Mouse (Mus musculus): ENCODE data around the gene B4galt2. TPM values are rescaled to one million over a fixed set of nuclear protein-coding genes. Genes with fewer than 3 reads are reported as not detected.

B4galt2 gene
- polyA plus RNA-seq, 1 experiment = 6.5 TPM

GRCm38 (mm10) chr4:117850871-117851270, 32.4 kb downstream of the B4galt2 start:
- TF ChIP-seq CTCF (IDR thresholded peaks at IDR 0.05; ENCODE audit: extremely low read depth, insufficient read depth, insufficient read length, insufficient replicate concordance) (no peak), POLR2A (IDR thresholded peaks at IDR 0.05; ENCODE audit: low read depth, low read length) (no peak)
- Histone ChIP-seq H3K27me3 (ENCODE audit: control insufficient read depth, insufficient read depth, low read length) (no peaks in the 10 kb centered on the region), H3K27ac (ENCODE audit: insufficient read depth, low read length) (no peak overlapping the region), H3K4me1 (ENCODE audit: control insufficient read depth, insufficient read depth, insufficient read length) (no peaks in the 10 kb centered on the region), H3K36me3 (ENCODE audit: control insufficient read depth, insufficient read depth, low read length) (no peaks in the 10 kb centered on the region), H3K4me3 (ENCODE audit: extremely low read depth, insufficient read depth, insufficient read length) (no peak overlapping the region)
- 88% methylated on average over 7 of the region's 7 CpGs for WGBS
- DNase-seq (ENCODE audit: low read depth in 1 of 2, low spot score in 2 of 2) = no peak

- no peak for DNase-seq (ENCODE audit: low read depth in 1 of 2, low spot score in 2 of 2)
- Histone ChIP-seq H3K4me3 (ENCODE audit: extremely low read depth, insufficient read depth, insufficient read length) (no peak overlapping the region), H3K4me1 (ENCODE audit: control insufficient read depth, insufficient read depth, insufficient read length) (no peaks in the 10 kb centered on the region), H3K27ac (ENCODE audit: insufficient read depth, low read length) (no peak overlapping the region), H3K27me3 (ENCODE audit: control insufficient read depth, insufficient read depth, low read length) (no peaks in the 10 kb centered on the region), H3K36me3 (ENCODE audit: control insufficient read depth, insufficient read depth, low read length) (no peaks in the 10 kb centered on the region)
- TF ChIP-seq CTCF (IDR thresholded peaks at IDR 0.05; ENCODE audit: extremely low read depth, insufficient read depth, insufficient read length, insufficient replicate concordance) = no peak
- TF ChIP-seq POLR2A (IDR thresholded peaks at IDR 0.05; ENCODE audit: low read depth, low read length) = no peak
- 93% methylated on average over 7 of the region's 7 CpGs for WGBS
Measured at GRCm38 (mm10) chr4:117850176-117850575, 33.1 kb downstream of the B4galt2 start.

GRCm38 (mm10) chr4:117849506-117849905, 33.8 kb downstream of the B4galt2 start:
- WGBS = 92% methylated on average over 5 of the region's 5 CpGs
- H3K27me3 ChIP-seq (ENCODE audit: control insufficient read depth, insufficient read depth, low read length) = no peaks in the 10 kb centered on the region
- H3K4me3 ChIP-seq (ENCODE audit: extremely low read depth, insufficient read depth, insufficient read length) = no peak overlapping the region
- TF ChIP-seq POLR2A (IDR thresholded peaks at IDR 0.05; ENCODE audit: low read depth, low read length) = no peak
- TF ChIP-seq CTCF (IDR thresholded peaks at IDR 0.05; ENCODE audit: extremely low read depth, insufficient read depth, insufficient read length, insufficient replicate concordance) = no peak
- DNase-seq (ENCODE audit: low read depth in 1 of 2, low spot score in 2 of 2) = no peak
- no peak overlapping the region for H3K27ac ChIP-seq (ENCODE audit: insufficient read depth, low read length)
- H3K36me3 ChIP-seq (ENCODE audit: control insufficient read depth, insufficient read depth, low read length) = no peaks in the 10 kb centered on the region
- no peaks in the 10 kb centered on the region for H3K4me1 ChIP-seq (ENCODE audit: control insufficient read depth, insufficient read depth, insufficient read length)

- Histone ChIP-seq H3K4me3 (ENCODE audit: extremely low read depth, insufficient read depth, insufficient read length) (no peak overlapping the region), H3K27me3 (ENCODE audit: control insufficient read depth, insufficient read depth, low read length) (no peaks in the 10 kb centered on the region), H3K27ac (ENCODE audit: insufficient read depth, low read length) (no peak overlapping the region), H3K36me3 (ENCODE audit: control insufficient read depth, insufficient read depth, low read length) (no peaks in the 10 kb centered on the region), H3K4me1 (ENCODE audit: control insufficient read depth, insufficient read depth, insufficient read length) (no peaks in the 10 kb centered on the region)
- no peak for TF ChIP-seq CTCF (IDR thresholded peaks at IDR 0.05; ENCODE audit: extremely low read depth, insufficient read depth, insufficient read length, insufficient replicate concordance)
- no peak for TF ChIP-seq POLR2A (IDR thresholded peaks at IDR 0.05; ENCODE audit: low read depth, low read length)
- DNase-seq (ENCODE audit: low read depth in 1 of 2, low spot score in 2 of 2) = no peak
- WGBS = 86% methylated on average over 17 of the region's 17 CpGs
Measured at GRCm38 (mm10) chr4:117849063-117849462, 34.2 kb downstream of the B4galt2 start.

GRCm38 (mm10) chr4:117847011-117847410, 36.3 kb downstream of the B4galt2 start:
- Histone ChIP-seq H3K4me1 (ENCODE audit: control insufficient read depth, insufficient read depth, insufficient read length) (no peaks in the 10 kb centered on the region), H3K36me3 (ENCODE audit: control insufficient read depth, insufficient read depth, low read length) (no peaks in the 10 kb centered on the region), H3K27me3 (ENCODE audit: control insufficient read depth, insufficient read depth, low read length) (no peaks in the 10 kb centered on the region), H3K27ac (ENCODE audit: insufficient read depth, low read length) (no peak overlapping the region), H3K4me3 (ENCODE audit: extremely low read depth, insufficient read depth, insufficient read length) (no peak overlapping the region)
- WGBS = 85% methylated on average over 2 of the region's 2 CpGs
- no peak for DNase-seq (ENCODE audit: low read depth in 1 of 2, low spot score in 2 of 2)
- TF ChIP-seq POLR2A (IDR thresholded peaks at IDR 0.05; ENCODE audit: low read depth, low read length) (no peak), CTCF (IDR thresholded peaks at IDR 0.05; ENCODE audit: extremely low read depth, insufficient read depth, insufficient read length, insufficient replicate concordance) (no peak)

- WGBS = 97% methylated on average over 4 of the region's 4 CpGs
- no peak for TF ChIP-seq CTCF (IDR thresholded peaks at IDR 0.05; ENCODE audit: extremely low read depth, insufficient read depth, insufficient read length, insufficient replicate concordance)
- TF ChIP-seq POLR2A (IDR thresholded peaks at IDR 0.05; ENCODE audit: low read depth, low read length) = no peak
- no peak overlapping the region for H3K27ac ChIP-seq (ENCODE audit: insufficient read depth, low read length)
- no peaks in the 10 kb centered on the region for H3K4me1 ChIP-seq (ENCODE audit: control insufficient read depth, insufficient read depth, insufficient read length)
- no peaks in the 10 kb centered on the region for H3K36me3 ChIP-seq (ENCODE audit: control insufficient read depth, insufficient read depth, low read length)
- no peak for DNase-seq (ENCODE audit: low read depth in 1 of 2, low spot score in 2 of 2)
- H3K4me3 ChIP-seq (ENCODE audit: extremely low read depth, insufficient read depth, insufficient read length) = no peak overlapping the region
- no peaks in the 10 kb centered on the region for H3K27me3 ChIP-seq (ENCODE audit: control insufficient read depth, insufficient read depth, low read length)
Measured at GRCm38 (mm10) chr4:117846261-117846660, 37.0 kb downstream of the B4galt2 start.

- TF ChIP-seq POLR2A (IDR thresholded peaks at IDR 0.05; ENCODE audit: low read depth, low read length) (no peak), CTCF (IDR thresholded peaks at IDR 0.05; ENCODE audit: extremely low read depth, insufficient read depth, insufficient read length, insufficient replicate concordance) (no peak)
- Histone ChIP-seq H3K27me3 (ENCODE audit: control insufficient read depth, insufficient read depth, low read length) (no peaks in the 10 kb centered on the region), H3K27ac (ENCODE audit: insufficient read depth, low read length) (no peak overlapping the region), H3K4me1 (ENCODE audit: control insufficient read depth, insufficient read depth, insufficient read length) (no peaks in the 10 kb centered on the region), H3K36me3 (ENCODE audit: control insufficient read depth, insufficient read depth, low read length) (no peaks in the 10 kb centered on the region), H3K4me3 (ENCODE audit: extremely low read depth, insufficient read depth, insufficient read length) (no peak overlapping the region)
- no peak for DNase-seq (ENCODE audit: low read depth in 1 of 2, low spot score in 2 of 2)
- 87% methylated on average over 11 of the region's 11 CpGs for WGBS
Measured at GRCm38 (mm10) chr4:117845316-117845715, 38.0 kb downstream of the B4galt2 start.
